ENCODE assay signal across 19 mouse cellular contexts in the genomic region with DNA sequence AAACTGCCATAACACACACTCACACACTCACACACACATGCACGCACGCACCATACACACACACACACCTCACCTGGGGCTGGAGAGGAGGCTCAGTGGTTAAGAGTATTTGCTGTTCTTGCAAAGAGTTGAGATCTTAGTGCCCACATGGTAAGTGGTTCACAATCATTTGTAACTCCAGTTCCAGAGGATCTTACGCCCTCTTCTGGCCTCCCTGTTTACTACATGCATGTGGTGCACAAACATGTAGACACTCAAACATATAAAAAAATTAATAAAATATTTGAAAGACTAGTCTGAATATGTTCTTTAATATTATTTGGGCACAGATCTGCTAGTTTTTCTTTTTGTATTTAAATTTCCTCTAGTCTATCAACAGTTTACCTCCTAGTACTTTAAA. TPM values are rescaled to one million over a fixed set of nuclear protein-coding genes. Genes with fewer than 3 reads are reported as not detected.
DNase-seq lines count a peak whose midpoint lies in the region; ATAC-seq and TF ChIP-seq lines count a peak whose summit lies in the region.
"Had no signal": no experiment of that assay in that cellular context is flagged by ENCODE, and none has a peak within 500 bp of the region (broad histone marks: within the 10 kb centered on the region; RNA-seq: fewer than 3 reads in every experiment).

No protein-coding gene starts in this region.

- H3K4me2 ChIP-seq in liver, postnatal 0 days (ENCODE audit: low read depth, low read length): no peak overlapping the region
- H3K4me2 ChIP-seq: forebrain, embryonic 15.5 days; heart, embryonic 15.5 days; limb, embryonic 12.5 days; liver, embryonic 15.5 days had no signal

- H3K4me3 ChIP-seq in liver, postnatal 0 days (ENCODE audit: low read depth, low read length): no peak overlapping the region
- H3K4me3 ChIP-seq: forebrain, embryonic 15.5 days; heart, embryonic 15.5 days; limb, embryonic 12.5 days; liver, embryonic 15.5 days had no signal

- peak; percentile 49 for TF ChIP-seq CTCF in liver, postnatal 0 days (IDR thresholded peaks at IDR 0.05; ENCODE audit: low read depth)

- no peak overlapping the region for H3K9ac ChIP-seq in liver, postnatal 0 days (replicated peaks)
- H3K9ac ChIP-seq: forebrain, embryonic 15.5 days; heart, embryonic 15.5 days; limb, embryonic 12.5 days; liver, embryonic 15.5 days had no signal

- no peaks in the 10 kb centered on the region for H3K27me3 ChIP-seq in liver, postnatal 0 days (ENCODE audit: insufficient read depth, low read length)
- H3K27me3 ChIP-seq: forebrain, embryonic 15.5 days; heart, embryonic 15.5 days; limb, embryonic 12.5 days; liver, embryonic 15.5 days had no signal

- no peak for TF ChIP-seq EP300 in liver, postnatal 0 days (IDR thresholded peaks at IDR 0.05; ENCODE audit: low read depth)

- 97% methylated on average over 3 of the region's 3 CpGs for WGBS in liver, postnatal 0 days (ENCODE audit: insufficient replicate concordance)

- peaks cover 16% of the 10 kb centered on the region for H3K36me3 ChIP-seq in liver, postnatal 0 days (replicated peaks; ENCODE audit: insufficient read depth, low read length)

- H3K9me3 ChIP-seq in liver, postnatal 0 days (ENCODE audit: low read length): no peaks in the 10 kb centered on the region
- H3K9me3 ChIP-seq: forebrain, embryonic 15.5 days; heart, embryonic 15.5 days; limb, embryonic 12.5 days; liver, embryonic 15.5 days had no signal

- peak; percentile 39 for DNase-seq in liver, postnatal 0 days
- DNase-seq in liver (no peak), A20 (ENCODE audit: low read depth, low spot score) (peak; percentile 42), ES-CJ7 (ENCODE audit: low read depth, low spot score) (peak; percentile 40)
- DNase-seq in induced T-regulatory cell, adult 2 months (ENCODE audit: low read depth): peak; percentile 40
- DNase-seq in left cerebral cortex, adult 9 months (ENCODE audit: low spot score in 2 of 2): no peak
- no peak for DNase-seq in right cerebral cortex, postnatal 4 days
- DNase-seq: adrenal gland, adult 2 months; cerebellum, postnatal 10 days; gastrocnemius, postnatal 14 days; kidney, adult 8-10 months; kidney, postnatal 4 days; lung, postnatal 14 days had no signal

- no peaks in the 10 kb centered on the region for H3K4me1 ChIP-seq in liver, postnatal 0 days (ENCODE audit: insufficient read depth)
- H3K4me1 ChIP-seq: forebrain, embryonic 15.5 days; heart, embryonic 15.5 days; limb, embryonic 12.5 days; liver, embryonic 15.5 days had no signal

- ATAC-seq in liver, postnatal 0 days: no peak
- ATAC-seq: forebrain, embryonic 15.5 days; hindbrain, postnatal 0 days; midbrain, embryonic 16.5 days had no signal

- H3K27ac ChIP-seq in liver, postnatal 0 days (ENCODE audit: low read depth): no peak overlapping the region
- H3K27ac ChIP-seq: forebrain, embryonic 15.5 days; heart, embryonic 15.5 days; hindbrain, postnatal 0 days; limb, embryonic 12.5 days; liver, embryonic 15.5 days had no signal

RNA-seq across cellular contexts. Expression of gene Fam149b, which starts 20.3 kb away (rescaled TPM):
- polyA plus RNA-seq in liver, postnatal 0 days (2015; fragmentation: Nextera tagmentation; extraction: Ambion mirVana): 5.4 and 5.7 TPM in 2 replicates

RNA-seq across cellular contexts. Expression of gene Ecd, which starts 20.4 kb away (rescaled TPM):
- 19.8 and 23.0 TPM in 2 replicates for polyA plus RNA-seq in liver, postnatal 0 days (2015; fragmentation: Nextera tagmentation; extraction: Ambion mirVana)

RNA-seq across cellular contexts. Expression of gene Dnajc9, which starts 20.4 kb away (rescaled TPM):
- polyA plus RNA-seq in liver, postnatal 0 days (2015; fragmentation: Nextera tagmentation; extraction: Ambion mirVana): 54.9 and 56.4 TPM in 2 replicates

RNA-seq across cellular contexts. Expression of gene Mrps16, which starts 25.2 kb away (rescaled TPM):
- polyA plus RNA-seq in liver, postnatal 0 days (2015; fragmentation: Nextera tagmentation; extraction: Ambion mirVana): 47.3 and 49.9 TPM in 2 replicates

Comparison
In these comparisons a context has a peak if more than half of its experiments do, and no peak if none do; other contexts are left out.
1. DNase-seq: peak in liver, postnatal 0 days (single experiment), A20 (single experiment), ES-CJ7 (single experiment) and induced T-regulatory cell, adult 2 months (single experiment); none in liver (single experiment), left cerebral cortex, adult 9 months (0 of 2) and right cerebral cortex, postnatal 4 days (single experiment).